In the genomic region with DNA sequence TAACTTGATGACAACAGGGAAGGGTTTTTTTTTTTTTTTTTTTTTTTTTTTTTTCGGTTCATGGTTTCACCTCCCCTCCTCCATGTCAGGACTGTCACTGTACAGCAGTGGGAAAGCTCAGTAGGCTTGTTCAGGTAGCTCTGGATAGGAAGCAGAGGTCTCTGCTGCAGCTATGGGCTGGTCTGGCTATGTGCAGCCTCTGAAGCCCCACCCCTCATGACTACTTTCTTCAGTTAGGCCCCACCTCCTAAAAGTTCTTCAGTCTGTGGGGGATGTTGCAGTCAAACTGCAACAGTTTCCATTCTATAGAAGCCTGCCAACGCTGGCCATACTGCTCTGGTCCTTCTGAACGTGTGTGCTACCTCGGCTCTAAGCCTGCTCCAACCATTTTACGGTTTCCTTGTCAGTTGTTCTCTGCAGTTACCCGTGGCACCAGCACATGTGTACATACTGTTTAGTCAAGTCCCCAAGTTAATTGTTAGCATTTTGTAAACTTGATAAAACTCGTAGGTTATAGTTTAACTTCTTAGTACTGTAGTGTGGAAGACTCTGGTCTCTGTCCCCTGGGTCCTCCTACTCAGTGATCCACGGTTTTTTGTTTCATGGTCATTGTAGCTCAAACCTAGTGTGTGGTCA, we compare ENCODE assay signal across 15 mouse cellular contexts. TPM values are rescaled to one million over a fixed set of nuclear protein-coding genes. Genes with fewer than 3 reads are reported as not detected.
DNase-seq lines count a peak whose midpoint lies in the region; ATAC-seq and TF ChIP-seq lines count a peak whose summit lies in the region.
"Had no signal": no experiment of that assay in that cellular context is flagged by ENCODE, and none has a peak within 500 bp of the region (broad histone marks: within the 10 kb centered on the region; RNA-seq: fewer than 3 reads in every experiment).

No protein-coding gene starts in this region.

- peak; percentile 27 for DNase-seq in thymus, postnatal 0 days (ENCODE audit: low spot score)
- DNase-seq in thymus, postnatal 36 days = no peak
- DNase-seq in kidney, postnatal 36 days = peak; percentile 49 to 53
- no peak for DNase-seq in hindbrain, embryonic 11.5 days (ENCODE audit: low spot score)
- no peak for DNase-seq in layer of hippocampus, postnatal 25 days (ENCODE audit: extremely low spot score in 1 of 2, low spot score in 1 of 2)
- DNase-seq in heart, postnatal 36 days = no peak
- DNase-seq: adrenal gland, postnatal 14 days; spleen, adult 18-20 months had no signal

- peak; percentile 33; the same call in 1 of the 2 replicates for ATAC-seq in intestine, postnatal 0 days
- peak; percentile 52; the same call in 1 of the 2 replicates for ATAC-seq in stomach, embryonic 15.5 days (ENCODE audit: insufficient read depth, low FRiP score, low read depth)
- no peak for ATAC-seq in hindbrain, embryonic 11.5 days (ENCODE audit: low FRiP score)
- ATAC-seq: forebrain, embryonic 13.5 days had no signal

- whole genome bisulfite sequencing in intestine, postnatal 0 days = 33% methylated on average over 8 of the region's 8 CpGs
- WGBS in stomach, embryonic 15.5 days = 65% methylated on average over 8 of the region's 8 CpGs
- WGBS in hindbrain, embryonic 11.5 days = 86% methylated on average over 8 of the region's 8 CpGs

- H3K27me3 ChIP-seq in intestine, postnatal 0 days (replicated peaks; ENCODE audit: control insufficient read depth, insufficient read depth, low read length) = no peaks in the 10 kb centered on the region
- H3K27me3 ChIP-seq in stomach, embryonic 15.5 days (replicated peaks) = no peaks in the 10 kb centered on the region
- no peaks in the 10 kb centered on the region for H3K27me3 ChIP-seq in hindbrain, embryonic 11.5 days (ENCODE audit: control insufficient read depth, insufficient read depth, low read length)
- H3K27me3 ChIP-seq: embryonic facial prominence, embryonic 13.5 days; forebrain, embryonic 13.5 days; heart, embryonic 13.5 days; hindbrain, embryonic 15.5 days; limb, embryonic 12.5 days had no signal

- no peak overlapping the region for H3K9ac ChIP-seq in intestine, postnatal 0 days (ENCODE audit: low read depth, low read length)
- no peak overlapping the region for H3K9ac ChIP-seq in stomach, embryonic 15.5 days
- no peak overlapping the region for H3K9ac ChIP-seq in hindbrain, embryonic 11.5 days (ENCODE audit: low read depth, low read length)
- H3K9ac ChIP-seq: embryonic facial prominence, embryonic 13.5 days; forebrain, embryonic 13.5 days; heart, embryonic 13.5 days; hindbrain, embryonic 15.5 days; limb, embryonic 12.5 days had no signal

- no peak overlapping the region for H3K4me3 ChIP-seq in intestine, postnatal 0 days (ENCODE audit: low read depth, low read length)
- no peak overlapping the region for H3K4me3 ChIP-seq in stomach, embryonic 15.5 days (replicated peaks)
- H3K4me3 ChIP-seq in hindbrain, embryonic 11.5 days (ENCODE audit: low read depth, low read length) = no peak overlapping the region
- H3K4me3 ChIP-seq: embryonic facial prominence, embryonic 13.5 days; forebrain, embryonic 13.5 days; heart, embryonic 13.5 days; hindbrain, embryonic 15.5 days; limb, embryonic 12.5 days had no signal

- intact Hi-C loops in heart, postnatal 36 days (cut with DNase I) = loop anchor here (10.0 kb wide), 1 partner anchor 56 kb away; no protein-coding TSS in a partner anchor

- H3K4me1 ChIP-seq in intestine, postnatal 0 days (replicated peaks; ENCODE audit: control insufficient read depth, insufficient read depth, low read length) = 0 out of 2 replicates have a peak, but pooled peaks cover 4% of the 10 kb centered on the region
- H3K4me1 ChIP-seq in stomach, embryonic 15.5 days = no peaks in the 10 kb centered on the region
- peaks cover 3% of the 10 kb centered on the region for H3K4me1 ChIP-seq in hindbrain, embryonic 11.5 days (replicated peaks; ENCODE audit: control insufficient read depth, insufficient read depth, low read length)

- peak overlapping the region; percentile 44 for H3K4me2 ChIP-seq in intestine, postnatal 0 days (replicated peaks; ENCODE audit: low read depth)
- H3K4me2 ChIP-seq in stomach, embryonic 15.5 days = no peak overlapping the region
- no peak overlapping the region for H3K4me2 ChIP-seq in hindbrain, embryonic 11.5 days (replicated peaks; ENCODE audit: low read depth, low read length)
- H3K4me2 ChIP-seq: embryonic facial prominence, embryonic 13.5 days; forebrain, embryonic 13.5 days; heart, embryonic 13.5 days; hindbrain, embryonic 15.5 days; limb, embryonic 12.5 days had no signal

- H3K9me3 ChIP-seq in intestine, postnatal 0 days (ENCODE audit: control insufficient read depth) = no peaks in the 10 kb centered on the region
- H3K9me3 ChIP-seq in stomach, embryonic 15.5 days = no peaks in the 10 kb centered on the region
- no peaks in the 10 kb centered on the region for H3K9me3 ChIP-seq in hindbrain, embryonic 11.5 days (ENCODE audit: control insufficient read depth, low read length)
- H3K9me3 ChIP-seq: embryonic facial prominence, embryonic 13.5 days; forebrain, embryonic 13.5 days; heart, embryonic 13.5 days; hindbrain, embryonic 15.5 days; limb, embryonic 12.5 days had no signal

- no peaks in the 10 kb centered on the region for H3K36me3 ChIP-seq in intestine, postnatal 0 days (ENCODE audit: control insufficient read depth, insufficient read depth)
- H3K36me3 ChIP-seq in stomach, embryonic 15.5 days = no peaks in the 10 kb centered on the region
- H3K36me3 ChIP-seq in hindbrain, embryonic 11.5 days (ENCODE audit: control insufficient read depth, insufficient read depth, low read length) = 0 out of 2 replicates have a peak, but pooled peaks cover 2% of the 10 kb centered on the region

- TF ChIP-seq CTCF in intestine, postnatal 0 days (IDR thresholded peaks at IDR 0.05; ENCODE audit: low read depth) = no peak

- no peak overlapping the region for H3K27ac ChIP-seq in intestine, postnatal 0 days (ENCODE audit: low read depth, low read length)
- no peak overlapping the region for H3K27ac ChIP-seq in stomach, embryonic 15.5 days
- no peak overlapping the region for H3K27ac ChIP-seq in hindbrain, embryonic 11.5 days (ENCODE audit: low read depth, low read length)
- H3K27ac ChIP-seq: embryonic facial prominence, embryonic 13.5 days; forebrain, embryonic 13.5 days; heart, embryonic 13.5 days; hindbrain, embryonic 15.5 days; limb, embryonic 12.5 days had no signal

RNA-seq across cellular contexts. Expression of gene Dapk1, which starts 6.8 kb away (rescaled TPM):
- polyA plus RNA-seq in thymus, postnatal 0 days (2015; fragmentation: Nextera tagmentation; extraction: Ambion mirVana) = 8.1 and 9.6 TPM in 2 replicates
- polyA plus RNA-seq in intestine, postnatal 0 days (2015; fragmentation: Nextera tagmentation; extraction: Ambion mirVana) = 3.3 TPM in 2 replicates
- 13.1 and 15.4 TPM in 2 replicates for polyA plus RNA-seq in stomach, embryonic 15.5 days (2015; fragmentation: Nextera tagmentation; extraction: Ambion mirVana)
- 19.6 and 39.5 TPM in 2 replicates for polyA plus RNA-seq in hindbrain, embryonic 11.5 days (2014; fragmentation: Nextera tagmentation; extraction: Ambion mirVana)
- total RNA-seq in layer of hippocampus, postnatal 25 days (2021) = 100 to 1,000 TPM; 128 to 132 TPM
- 10 to 100 TPM; 22.2 to 35.8 TPM for total RNA-seq in heart, postnatal 36 days (2021)

Comparison
In these comparisons a context has a peak if more than half of its experiments do, and no peak if none do; other contexts are left out.
1. DNase-seq: peak in thymus, postnatal 0 days (single experiment) and kidney, postnatal 36 days (2 of 2); none in thymus, postnatal 36 days (0 of 2), hindbrain, embryonic 11.5 days (single experiment), layer of hippocampus, postnatal 25 days (0 of 2) and heart, postnatal 36 days (0 of 2).